Mouse (Mus musculus) right cerebral cortex, postnatal 4 days (tissue): Measurements from ENCODE around the gene D8Ertd738e.

Experiments used
- DNase-seq: peaks from one replicate; pipeline ENCODE4 v3.0.0-alpha.2; 2022

D8Ertd738e gene

DNA sequence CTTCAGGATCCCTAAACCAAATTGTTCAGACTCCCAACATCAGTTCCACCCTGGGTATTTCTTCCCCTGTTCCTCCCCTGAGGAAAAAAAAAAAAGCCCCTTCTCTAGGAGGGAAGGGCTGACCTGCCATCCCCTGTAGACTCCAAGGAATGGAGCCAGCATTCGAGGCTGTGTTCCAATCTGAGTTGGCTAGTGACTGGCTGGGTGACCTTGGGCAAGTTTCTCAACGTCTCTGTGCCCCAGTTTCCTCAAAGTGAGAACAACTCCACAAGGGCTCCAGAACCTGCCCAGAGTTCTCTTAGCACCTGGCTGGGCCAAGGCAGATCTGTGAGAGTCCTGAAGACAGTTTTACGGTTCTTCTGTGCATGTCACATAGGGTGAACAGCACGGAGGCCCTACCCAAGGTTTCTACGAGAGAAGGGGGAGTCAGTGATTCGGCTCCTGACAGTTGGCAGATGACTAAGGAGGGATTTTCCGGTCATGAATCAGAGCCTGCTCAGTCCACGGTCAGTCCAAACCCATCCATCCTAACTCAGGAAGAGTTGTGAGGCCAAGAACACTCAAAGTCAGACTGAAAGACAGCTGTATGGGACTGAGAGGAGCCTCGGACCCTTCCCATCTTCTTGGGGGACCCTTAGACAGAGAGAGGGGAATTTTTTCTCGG, 13.6 kb downstream of the D8Ertd738e start:
- DNase-seq, result no peak

DNA sequence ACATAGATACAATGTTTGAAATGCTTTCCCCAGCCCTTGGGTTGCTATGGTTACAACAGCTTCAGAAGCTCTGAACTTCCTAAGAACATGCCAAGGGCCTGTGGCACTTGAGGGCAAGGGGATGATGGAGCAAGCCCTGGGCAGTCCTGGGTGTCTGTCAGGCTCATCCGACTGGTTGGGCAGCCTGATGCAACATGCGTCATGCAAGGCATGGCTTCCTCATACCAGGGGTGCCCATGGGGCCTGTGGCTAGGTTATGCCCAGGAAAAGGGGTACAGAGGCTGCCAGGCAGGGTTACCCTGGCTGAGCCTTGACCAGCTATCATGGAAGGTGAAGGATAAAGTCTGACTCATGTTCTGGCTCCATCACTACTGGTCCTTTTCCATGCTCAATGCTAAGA, 16.5 kb downstream of the D8Ertd738e start:
- no peak for DNase-seq

DNA sequence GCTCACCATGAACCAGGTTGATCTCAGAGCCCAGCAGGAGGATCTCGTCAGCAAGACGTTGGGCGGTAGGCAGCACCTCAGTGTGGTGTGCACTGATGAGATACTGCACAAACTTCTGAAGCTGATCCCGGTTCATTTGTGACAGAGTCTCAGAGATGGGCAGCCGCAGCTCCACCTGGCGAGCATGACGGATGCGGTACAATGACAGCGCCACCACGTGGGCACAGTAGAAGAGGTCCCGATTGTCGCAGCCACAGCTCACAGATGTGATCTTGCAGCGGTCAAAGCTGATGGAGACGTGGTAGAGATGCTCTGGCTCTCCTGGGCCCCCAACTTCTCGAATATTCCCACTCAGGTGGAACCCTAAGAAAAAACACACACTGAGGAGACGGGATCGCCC, 18.8 kb downstream of the D8Ertd738e start:
- no peak for DNase-seq

DNA sequence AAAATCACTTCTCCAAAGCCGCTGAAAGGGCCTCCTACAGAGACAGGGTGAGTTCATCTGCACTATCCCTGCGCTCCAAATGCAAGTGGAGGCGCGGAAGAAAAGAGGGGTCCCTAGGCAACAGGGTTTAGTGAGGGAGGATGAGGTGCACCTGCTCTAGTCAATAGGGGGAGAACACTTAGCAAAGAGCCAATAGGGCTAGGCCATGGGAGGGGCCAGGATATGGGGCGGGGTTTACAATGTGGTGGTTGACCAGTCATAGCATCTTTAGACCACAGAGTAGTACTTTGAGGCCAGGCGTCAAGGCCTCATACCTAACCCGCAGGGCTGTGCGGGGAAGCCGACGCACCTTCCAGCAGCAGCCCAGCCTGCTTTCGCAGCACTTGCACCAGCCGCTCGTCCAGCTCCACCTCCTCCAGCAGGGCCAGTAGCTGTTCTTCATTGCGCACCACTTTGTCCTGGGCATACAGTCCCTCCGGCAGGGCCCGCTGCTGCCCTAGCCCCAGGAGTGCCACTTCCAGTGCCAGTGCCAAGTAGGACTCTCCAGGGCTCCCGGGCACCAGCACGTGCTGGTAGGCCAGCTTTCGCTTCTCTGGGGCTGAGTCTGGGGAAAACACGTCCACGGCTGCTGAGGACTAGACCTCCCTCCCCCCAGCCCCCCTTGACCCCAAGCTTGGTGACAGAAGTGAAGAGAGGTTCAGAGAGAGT, 26.0 kb downstream of the D8Ertd738e start:
- DNase-seq, result no peak

DNA sequence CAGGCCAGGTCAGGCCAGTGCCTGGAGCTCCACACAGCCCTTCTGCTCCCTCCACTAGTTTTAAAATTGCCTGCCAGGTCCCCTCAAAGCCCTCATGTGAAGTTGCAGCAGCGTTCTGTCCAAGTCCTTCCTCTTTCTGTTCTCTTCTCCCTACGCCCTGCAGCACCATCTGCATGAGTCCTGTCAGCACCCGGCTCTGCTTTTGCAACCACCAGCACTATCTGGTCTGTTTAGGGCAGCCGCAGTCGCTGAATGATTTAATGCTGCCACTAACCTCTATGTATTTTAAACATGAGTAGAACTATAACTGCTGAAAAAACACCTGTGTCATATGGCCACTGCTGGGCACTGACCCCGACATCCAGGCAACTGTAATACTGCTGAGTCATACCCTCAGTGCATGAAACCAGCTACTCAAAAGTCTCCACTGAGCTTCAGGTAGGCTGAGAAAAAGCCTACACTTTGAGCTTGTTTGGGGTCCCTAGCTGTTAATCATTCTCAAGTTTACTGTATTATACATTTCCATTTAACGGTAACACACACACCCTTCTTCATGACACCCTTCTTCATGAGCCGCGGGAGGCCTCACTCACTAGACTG, 26.9 kb downstream of the D8Ertd738e start:
- no peak for DNase-seq

DNA sequence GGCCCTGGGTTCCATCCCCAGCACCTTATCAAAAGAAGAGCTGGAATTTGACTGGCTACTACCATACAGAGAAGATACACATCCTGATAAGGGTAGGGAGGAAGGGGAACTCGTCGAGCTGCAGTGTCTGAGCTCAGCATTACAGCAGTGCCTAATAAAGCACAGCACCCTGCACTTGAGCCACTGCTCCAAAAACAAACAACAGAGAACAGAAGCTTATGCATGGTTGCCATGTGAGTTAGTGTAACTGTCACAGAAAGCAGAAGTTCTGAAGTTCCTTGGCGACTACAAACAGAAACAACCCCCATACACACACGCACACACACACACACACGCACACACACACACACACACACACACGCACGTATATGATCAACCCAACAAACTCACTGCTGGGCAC, 29.4 kb downstream of the D8Ertd738e start:
- no peak for DNase-seq

DNA sequence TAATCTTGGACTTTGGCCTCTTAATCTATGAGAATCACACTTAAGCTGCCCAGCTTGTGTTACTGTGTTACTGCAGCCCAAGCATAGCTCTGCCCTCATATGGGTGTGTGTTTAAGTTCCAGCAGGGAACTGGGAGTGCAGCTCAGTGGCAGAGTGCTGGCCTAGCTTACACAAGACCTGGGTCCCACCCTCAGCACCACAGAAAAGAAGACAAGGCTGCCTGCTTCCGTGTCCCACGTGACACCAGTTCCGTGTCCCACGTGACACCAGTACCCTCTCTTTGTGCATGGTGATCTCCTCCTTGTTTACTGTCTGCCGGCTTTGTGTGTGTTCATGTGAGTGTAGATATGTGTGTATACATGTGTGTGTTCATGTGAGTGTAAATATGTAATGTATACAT, 31.4 kb downstream of the D8Ertd738e start:
- no peak for DNase-seq

DNA sequence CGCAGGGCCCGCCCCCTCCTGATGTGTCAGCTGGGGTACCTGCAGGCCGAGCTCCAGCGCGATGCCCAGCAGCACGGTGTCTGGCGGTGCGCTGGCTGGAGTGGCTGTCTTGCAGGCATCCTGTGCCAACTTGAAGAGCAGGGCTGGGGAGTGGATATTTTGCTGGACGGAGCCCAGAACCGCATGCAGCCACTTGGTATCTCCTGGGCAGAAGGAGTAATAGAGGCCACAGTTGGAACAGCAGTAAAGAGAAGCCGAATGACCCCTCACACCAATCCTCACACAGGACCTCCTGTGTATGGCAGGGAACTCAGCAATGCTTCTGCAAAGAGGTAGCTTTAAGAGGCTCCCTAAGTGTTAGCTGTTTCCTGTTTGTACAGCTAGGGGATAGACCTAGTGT, 32.3 kb downstream of the D8Ertd738e start:
- DNase-seq, result no peak

DNA sequence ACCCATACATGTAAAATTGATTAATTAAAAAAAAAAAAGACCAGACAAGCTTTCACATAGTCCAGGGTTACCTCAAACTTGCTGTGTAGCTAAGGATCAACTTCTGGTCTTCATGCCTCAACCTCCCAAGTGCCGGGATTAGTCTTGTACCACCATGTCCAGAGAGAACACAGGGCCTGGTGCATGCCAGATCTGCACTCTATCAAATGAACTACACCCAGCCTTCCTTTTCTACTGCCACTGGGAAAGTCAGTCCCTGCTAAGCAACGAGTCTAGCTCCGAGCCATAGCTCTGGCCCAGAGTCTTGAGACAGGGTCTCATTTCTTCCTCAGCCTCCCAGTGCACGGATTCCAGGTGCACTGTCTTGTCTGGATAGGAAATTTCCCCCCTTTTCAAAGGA, 36.2 kb downstream of the D8Ertd738e start:
- DNase-seq, result no peak

DNA sequence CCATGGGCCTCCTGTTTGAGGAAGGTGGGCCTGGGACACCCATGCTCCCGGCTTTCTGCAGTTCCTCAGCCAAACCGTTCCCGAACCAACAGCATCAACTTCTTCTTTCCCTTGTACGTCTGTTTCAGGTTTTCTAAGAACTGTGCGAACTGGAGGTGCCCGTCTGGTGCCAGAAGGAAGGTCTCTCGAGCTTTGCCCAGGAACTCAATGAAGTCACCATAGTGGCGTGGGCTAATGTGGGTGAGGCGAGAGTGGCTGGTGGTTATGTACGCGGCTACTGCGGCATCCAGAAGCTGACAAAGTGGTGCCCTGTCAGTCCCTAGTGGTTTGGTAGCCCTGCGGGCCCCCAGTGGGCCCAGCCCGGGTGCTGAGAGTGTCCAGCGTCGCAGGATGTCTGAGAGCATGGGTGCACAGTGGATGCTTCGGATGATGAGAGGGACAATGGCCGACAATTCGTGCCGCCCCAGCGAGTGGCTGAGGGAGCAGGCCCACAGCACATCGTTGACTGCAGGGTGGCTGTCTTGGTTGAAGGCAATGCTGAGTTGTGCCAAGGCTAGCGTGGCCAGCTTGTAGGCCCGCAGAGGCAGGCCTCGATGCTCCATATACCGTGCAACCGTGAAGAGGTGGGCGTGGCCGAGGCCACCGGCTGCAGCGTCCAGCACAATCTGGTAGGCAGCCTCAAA, 37.5 kb downstream of the D8Ertd738e start:
- no peak for DNase-seq

DNA sequence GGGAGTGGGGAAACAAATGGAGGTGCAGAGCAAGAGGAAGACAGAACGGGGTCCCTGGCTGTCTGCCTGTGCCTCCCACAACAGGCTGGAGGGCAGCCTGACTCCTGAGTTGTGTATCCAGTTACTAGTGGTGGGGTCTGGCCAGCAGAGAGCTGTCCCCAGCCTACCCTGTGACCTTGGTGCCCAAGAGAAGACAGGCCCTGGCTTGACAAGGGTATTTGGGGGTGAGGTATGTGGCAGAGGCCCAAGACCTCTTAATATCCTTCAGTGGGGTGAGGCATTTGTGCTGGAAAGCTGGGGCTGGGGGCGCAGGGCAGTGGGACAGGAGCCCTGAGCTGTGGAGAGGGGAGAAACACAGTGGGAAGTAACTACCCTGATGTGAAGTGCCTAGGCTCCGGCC, 38.3 kb downstream of the D8Ertd738e start:
- DNase-seq, result no peak

DNA sequence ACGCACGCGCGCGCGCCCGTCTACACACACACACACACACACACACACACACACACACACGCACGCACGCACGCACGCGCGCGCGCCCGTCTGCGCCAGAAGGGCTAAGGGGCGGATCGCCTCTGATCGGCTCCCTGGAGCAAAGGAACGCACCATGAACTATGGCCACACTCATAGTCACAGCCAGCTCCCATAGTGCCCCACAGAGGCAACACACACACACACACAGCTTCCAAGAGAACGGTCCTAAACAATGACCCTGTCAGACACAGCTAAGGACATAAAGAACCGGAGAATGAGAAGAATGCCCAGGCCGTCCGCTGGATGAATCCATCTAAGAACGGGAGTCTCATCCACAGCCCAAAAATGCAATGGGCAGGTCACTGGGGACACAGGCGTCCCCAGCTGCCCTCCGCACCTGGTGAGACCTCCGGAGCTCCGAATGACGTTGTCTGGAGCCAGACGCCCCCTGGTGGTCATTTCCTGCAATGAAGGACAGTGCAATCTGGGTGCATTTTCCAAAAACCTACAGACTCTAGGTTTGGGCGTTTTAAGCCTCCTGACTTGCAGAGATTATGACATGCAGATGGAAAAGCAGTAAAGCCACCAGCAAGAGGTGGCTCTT, 39.2 kb downstream of the D8Ertd738e start:
- peak; percentile 90 for DNase-seq

DNA sequence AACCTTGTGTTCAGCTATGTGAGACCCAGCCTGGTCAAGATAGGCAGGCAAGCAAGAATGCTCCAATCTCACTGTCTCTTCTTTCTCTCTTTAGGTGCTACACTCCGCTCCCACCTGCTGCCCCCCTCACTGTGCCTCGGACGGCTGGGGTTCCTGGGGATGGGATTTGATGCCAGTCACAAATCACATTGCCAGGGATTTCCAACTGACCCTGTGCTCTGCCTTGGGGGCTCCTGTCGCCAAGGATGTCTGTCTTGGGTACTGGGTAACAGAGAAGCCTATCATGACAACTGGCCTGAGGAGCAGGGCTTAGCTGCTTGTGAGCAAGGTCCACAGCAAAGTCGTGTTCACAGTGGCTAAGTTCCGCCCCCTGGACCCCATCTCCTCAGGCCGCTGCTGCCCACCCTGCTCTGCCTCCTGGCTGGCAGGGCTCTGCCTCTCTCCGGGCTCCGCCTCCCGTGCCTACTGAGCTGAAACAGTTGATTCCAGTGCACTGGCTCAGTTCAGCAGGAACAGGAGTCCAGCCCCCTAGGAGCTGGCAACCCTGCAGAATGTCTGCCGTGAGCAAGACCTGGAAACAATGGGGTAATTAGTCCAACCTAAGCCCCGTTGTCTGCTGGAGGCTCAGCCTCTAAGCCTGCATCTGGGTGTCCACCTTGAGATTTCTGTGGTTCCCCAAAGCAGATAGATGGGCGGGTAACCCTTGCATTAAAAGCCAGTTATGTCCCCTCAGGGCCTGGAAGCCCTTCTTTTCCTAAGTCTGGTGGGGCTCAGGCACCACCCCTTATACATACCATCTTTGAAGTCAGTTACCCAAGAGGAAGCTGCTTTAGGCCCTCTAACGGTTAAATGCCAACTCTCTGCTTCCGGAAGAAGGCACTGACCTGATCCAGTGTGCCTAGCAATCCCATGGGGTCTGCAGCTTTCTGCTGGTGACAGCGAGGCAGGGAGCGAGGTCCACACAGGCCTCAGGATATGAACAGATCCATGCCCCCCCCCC, 40.8 kb downstream of the D8Ertd738e start:
- no peak for DNase-seq

DNA sequence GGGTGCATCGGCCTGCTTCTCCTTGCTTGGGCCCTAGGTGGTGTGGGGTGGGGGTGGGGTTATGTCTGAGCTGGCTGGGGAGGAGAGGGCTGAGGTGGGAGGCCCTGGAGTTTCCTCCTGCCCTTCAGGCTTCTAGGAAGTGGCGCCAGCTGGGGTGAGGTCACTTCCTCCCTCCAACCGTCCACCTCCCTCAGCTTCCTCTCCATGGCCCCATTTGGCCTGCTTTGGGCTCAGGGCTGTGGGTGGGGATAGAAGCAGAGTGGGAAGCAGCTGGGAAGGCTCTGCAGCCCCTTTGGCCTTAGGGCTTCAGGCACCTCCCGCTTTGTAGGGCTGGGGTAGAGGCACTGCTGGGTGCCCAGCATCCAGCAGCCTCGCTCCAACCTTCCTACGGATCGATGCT, 41.7 kb downstream of the D8Ertd738e start:
- no peak for DNase-seq

DNA sequence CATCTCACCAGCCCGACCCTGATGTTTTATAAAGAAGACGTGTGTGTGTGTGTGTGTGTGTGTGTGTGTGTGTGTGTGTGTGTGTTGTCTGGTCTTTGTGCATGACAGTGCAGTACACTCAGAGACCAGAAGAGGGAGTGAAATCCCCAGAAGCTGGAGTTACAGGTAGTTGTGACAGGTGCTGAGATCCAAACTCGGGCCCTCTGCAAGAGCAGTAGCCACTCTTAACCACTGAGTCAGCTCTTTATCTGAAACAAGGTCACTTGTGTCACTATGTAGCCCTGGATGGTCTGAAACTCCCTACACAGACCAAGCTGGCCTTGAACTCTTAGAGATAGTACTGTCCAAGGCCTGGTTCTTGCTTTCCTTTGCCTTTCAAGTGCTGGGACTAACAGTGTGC, 42.9 kb downstream of the D8Ertd738e start:
- DNase-seq, result no peak

DNA sequence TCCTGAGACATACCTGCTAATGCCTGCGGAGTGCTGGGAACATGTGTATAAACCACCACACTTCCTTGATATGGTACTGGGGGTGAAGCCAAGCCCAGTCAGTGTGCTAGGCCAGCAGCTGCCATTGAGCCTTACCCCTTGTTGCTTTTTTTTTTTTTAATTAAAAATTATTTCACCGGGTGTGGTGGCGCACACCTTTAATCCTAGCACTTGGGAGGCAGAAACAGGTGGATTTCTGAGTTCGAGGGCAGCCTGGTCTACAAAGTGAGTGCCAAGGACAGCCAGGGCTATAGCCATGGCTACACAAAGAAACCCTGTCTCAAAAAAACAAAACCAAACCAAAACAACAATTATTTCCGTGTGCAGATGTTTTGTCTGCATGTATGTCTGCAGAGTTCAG, 44.4 kb downstream of the D8Ertd738e start:
- no peak for DNase-seq

DNA sequence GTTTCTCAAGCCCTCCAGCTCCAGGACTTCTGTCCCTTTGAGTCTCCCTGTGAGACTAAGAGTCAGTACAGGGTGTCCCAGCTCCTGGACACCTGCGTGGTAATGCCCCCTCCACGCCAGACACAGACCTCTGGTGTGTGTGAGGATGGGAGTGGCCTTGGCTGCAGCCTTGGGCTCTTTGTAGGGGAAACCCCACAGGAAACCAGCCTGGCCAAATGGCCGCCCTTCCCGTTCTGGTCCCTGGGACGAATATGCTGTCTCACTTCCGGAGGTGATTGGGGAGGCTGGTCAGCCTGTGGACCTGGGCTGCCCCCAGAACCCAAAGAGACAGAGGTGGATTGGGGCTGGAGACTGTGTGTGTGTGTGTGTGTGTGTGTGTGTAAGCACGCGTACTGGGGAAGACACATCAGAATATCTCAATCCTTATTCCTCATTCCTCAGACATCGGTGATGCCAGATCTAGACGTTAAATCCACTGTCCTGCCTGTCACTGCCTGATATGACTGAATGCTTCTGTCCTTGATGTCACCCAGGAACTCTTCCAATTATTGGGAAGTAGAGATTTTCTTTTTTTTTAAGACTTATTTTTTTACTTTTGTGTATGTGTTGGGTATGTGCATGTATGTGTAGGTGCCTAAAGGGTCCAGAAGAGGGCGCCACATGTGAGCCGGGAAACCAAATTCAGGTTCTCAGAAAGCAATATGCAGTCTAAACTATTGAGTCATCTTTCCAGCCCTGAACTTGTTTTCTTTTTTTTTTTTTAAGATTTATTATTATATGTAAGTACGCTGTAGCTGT, 45.3 kb downstream of the D8Ertd738e start:
- DNase-seq, result no peak

DNA sequence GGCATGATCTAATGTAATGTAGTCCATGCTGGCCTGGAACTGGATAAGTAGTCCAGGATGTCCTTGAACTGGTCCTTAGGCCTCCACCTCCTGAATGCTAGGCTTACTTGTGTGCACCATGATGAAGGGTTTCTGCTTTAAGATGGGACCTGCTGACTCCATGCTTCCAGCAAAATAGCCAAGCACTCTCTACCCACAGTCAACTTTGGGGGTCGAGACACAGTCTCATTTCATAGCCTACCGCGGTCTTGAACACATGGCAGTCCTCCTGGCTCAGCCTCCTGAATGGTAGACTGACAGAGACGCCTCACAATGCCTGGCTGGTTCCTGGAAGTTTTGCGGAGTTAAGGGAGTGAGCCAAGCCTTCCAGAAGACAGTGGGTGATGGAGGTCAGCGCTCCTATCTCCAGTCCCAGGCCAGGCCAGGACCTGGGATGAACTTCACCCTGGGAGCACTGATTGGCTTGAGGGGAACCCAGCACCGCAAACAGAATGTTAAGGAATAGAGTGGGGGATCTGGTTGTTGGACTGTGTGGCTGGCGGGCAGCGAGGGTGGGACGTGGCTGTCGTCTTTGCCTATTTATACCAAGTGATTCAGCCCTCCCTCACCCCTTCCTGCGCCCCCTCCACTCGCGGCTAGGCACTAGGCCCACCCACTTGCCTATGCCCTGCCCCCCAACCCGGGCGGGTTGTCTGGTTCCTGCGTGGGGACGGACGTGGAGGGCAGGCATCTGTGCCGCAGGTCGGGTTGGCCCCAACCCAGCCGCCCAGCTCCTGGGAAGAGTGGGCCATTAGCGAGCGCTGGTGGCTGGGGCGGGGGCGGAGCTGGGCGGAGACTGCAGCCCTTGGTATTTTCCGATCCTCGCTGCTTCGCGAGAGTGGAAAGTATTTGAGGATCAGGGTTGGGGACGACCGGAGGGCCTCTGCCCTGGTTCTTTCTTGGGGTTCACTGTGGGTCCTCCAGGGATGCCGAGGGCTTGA, 46.3 kb downstream of the D8Ertd738e start:
- DNase-seq, result peak; percentile 63

DNA sequence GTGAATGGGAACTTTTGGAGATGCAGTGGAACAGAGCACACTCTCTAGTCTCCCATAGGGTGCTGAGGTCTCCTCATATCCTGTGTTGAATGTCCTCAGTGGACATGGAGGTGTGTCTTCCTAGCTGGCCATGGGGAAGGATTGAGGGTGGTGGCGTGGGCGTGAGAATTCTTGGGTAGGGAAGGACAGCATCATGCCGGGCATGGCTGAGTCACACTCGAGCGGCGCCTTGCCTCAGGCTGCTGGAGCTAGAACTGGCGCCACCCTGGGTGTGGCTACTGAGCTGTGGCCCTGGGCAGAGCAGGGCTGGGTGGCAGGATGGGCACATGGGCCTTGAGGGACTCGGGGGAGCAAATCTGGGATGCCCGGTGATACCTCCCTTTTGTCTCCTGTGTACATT, 47.1 kb downstream of the D8Ertd738e start:
- DNase-seq, result no peak
